Mouse (Mus musculus) heart, postnatal 0 days (tissue): Measurements from ENCODE around the gene Fate1.

ENCODE experiments used
- CTCF ChIP-seq: IDR thresholded peaks from 2 replicates; pipeline ENCODE4 v1.5.1; 2016; ENCODE audit warnings: antibody characterized with exemption, control low read depth, low read depth
- EP300 ChIP-seq: IDR thresholded peaks from 2 replicates; pipeline ENCODE4 v1.6.1; 2016; ENCODE audit warnings: antibody characterized with exemption, low read depth

GRCm38 (mm10) chrX:71958366-71958765, 14.4 kb upstream of the Fate1 start:
- no peak for TF ChIP-seq CTCF
- TF ChIP-seq EP300 = no peak
